In the genomic region with DNA sequence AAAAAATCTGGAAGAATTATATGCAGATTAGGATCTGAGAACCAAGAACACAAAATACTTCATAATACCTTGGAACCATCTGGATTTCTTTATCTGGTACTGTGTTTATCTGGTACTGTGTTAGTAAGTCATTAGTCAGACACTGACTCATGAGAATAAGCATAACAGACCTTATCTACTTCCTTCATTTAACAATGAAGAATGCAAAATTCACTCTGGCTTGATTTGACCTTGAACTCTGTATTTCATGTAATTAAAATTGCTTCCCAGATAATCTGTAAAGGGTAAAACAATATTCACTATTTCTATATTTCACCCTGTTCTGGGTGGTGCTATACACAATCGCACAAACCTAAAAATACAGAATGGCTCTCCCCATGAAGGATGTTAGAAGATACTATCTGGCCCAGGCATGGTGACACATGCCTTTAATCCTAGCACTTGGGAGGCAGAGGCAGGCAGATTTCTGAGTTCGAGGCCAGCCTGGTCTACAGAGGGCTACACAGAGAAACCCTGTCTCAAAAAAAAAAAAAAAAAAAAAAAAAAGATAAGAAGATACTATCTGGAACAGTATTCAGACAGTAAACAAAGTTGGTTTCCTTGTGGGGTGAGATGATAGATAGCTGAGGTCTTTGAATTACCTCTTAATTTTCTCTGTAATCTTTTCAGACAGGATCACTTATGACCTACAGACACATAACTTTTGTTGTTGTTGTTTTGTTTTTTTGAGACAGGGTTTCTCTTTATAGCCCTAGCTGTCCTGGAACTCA, we compare ENCODE assay signal across 9 mouse cellular contexts. TPM values are rescaled to one million over a fixed set of nuclear protein-coding genes. Genes with fewer than 3 reads are reported as not detected.
A peak's percentile ranks its signal among the peaks of the same experiment; 100 is the strongest.
DNase-seq lines count a peak whose midpoint lies in the region; ATAC-seq and TF ChIP-seq lines count a peak whose summit lies in the region.
"Had no signal": no experiment of that assay in that cellular context is flagged by ENCODE, and none has a peak within 500 bp of the region (broad histone marks: within the 10 kb centered on the region; RNA-seq: fewer than 3 reads in every experiment).

No protein-coding gene starts in this region.

- H3K9ac ChIP-seq in kidney, postnatal 0 days (ENCODE audit: low read depth, low read length), result no peak overlapping the region
- no peak overlapping the region for H3K9ac ChIP-seq in embryonic facial prominence, embryonic 12.5 days
- H3K9ac ChIP-seq in neural tube, embryonic 14.5 days (replicated peaks; ENCODE audit: low read depth, low read length), result no peak overlapping the region

- H3K27me3 ChIP-seq in kidney, postnatal 0 days (ENCODE audit: insufficient read depth, low read length), result no peaks in the 10 kb centered on the region
- no peaks in the 10 kb centered on the region for H3K27me3 ChIP-seq in embryonic facial prominence, embryonic 12.5 days
- H3K27me3 ChIP-seq in limb, embryonic 10.5 days (ENCODE audit: low read depth, poor library complexity, severe bottlenecking), result peaks cover 10% of the 10 kb centered on the region
- H3K27me3 ChIP-seq in neural tube, embryonic 14.5 days (ENCODE audit: control insufficient read depth, insufficient read depth, low read length), result no peaks in the 10 kb centered on the region; the same call in 1 of the 2 replicates

- no peak for TF ChIP-seq CTCF in kidney, postnatal 0 days (IDR thresholded peaks at IDR 0.05; ENCODE audit: low read depth)

- no peak for ATAC-seq in kidney, postnatal 0 days (replicated peaks; ENCODE audit: low FRiP score, low read depth)
- ATAC-seq in embryonic facial prominence, embryonic 12.5 days (ENCODE audit: insufficient number of reproducible peaks, insufficient read depth, low FRiP score, low TSS enrichment), result no peak
- ATAC-seq in neural tube, embryonic 14.5 days (ENCODE audit: low read depth), result no peak

- no peak overlapping the region for H3K27ac ChIP-seq in kidney, postnatal 0 days
- H3K27ac ChIP-seq in embryonic facial prominence, embryonic 12.5 days, result no peak overlapping the region
- H3K27ac ChIP-seq in limb, embryonic 10.5 days, result no peak overlapping the region
- no peak overlapping the region for H3K27ac ChIP-seq in neural tube, embryonic 14.5 days (ENCODE audit: low read depth, low read length)

- H3K36me3 ChIP-seq in kidney, postnatal 0 days (ENCODE audit: insufficient read depth, low read length), result peaks cover 20% of the 10 kb centered on the region
- peaks cover 23% of the 10 kb centered on the region for H3K36me3 ChIP-seq in embryonic facial prominence, embryonic 12.5 days
- peaks cover 38% of the 10 kb centered on the region for H3K36me3 ChIP-seq in limb, embryonic 10.5 days
- peaks cover 19% of the 10 kb centered on the region for H3K36me3 ChIP-seq in neural tube, embryonic 14.5 days (ENCODE audit: control insufficient read depth, insufficient read depth, low read length)

- H3K9me3 ChIP-seq in kidney, postnatal 0 days (replicated peaks; ENCODE audit: low read length), result no peaks in the 10 kb centered on the region
- H3K9me3 ChIP-seq in embryonic facial prominence, embryonic 12.5 days, result no peaks in the 10 kb centered on the region
- no peaks in the 10 kb centered on the region for H3K9me3 ChIP-seq in limb, embryonic 10.5 days (replicated peaks)
- H3K9me3 ChIP-seq in neural tube, embryonic 14.5 days (ENCODE audit: control insufficient read depth, low read length), result no peaks in the 10 kb centered on the region

- H3K4me2 ChIP-seq in kidney, postnatal 0 days (ENCODE audit: low read length), result peak overlapping the region; percentile 83
- H3K4me2 ChIP-seq in embryonic facial prominence, embryonic 12.5 days (replicated peaks), result peak overlapping the region; percentile 75
- peak overlapping the region; percentile 73 for H3K4me2 ChIP-seq in neural tube, embryonic 14.5 days (ENCODE audit: low read depth, low read length)

- H3K4me1 ChIP-seq in kidney, postnatal 0 days (replicated peaks; ENCODE audit: insufficient read depth, low read length), result peaks cover 5% of the 10 kb centered on the region; the same call in 1 of the 2 replicates
- H3K4me1 ChIP-seq in embryonic facial prominence, embryonic 12.5 days, result peaks cover 15% of the 10 kb centered on the region
- peaks cover 9% of the 10 kb centered on the region for H3K4me1 ChIP-seq in limb, embryonic 10.5 days
- no peaks in the 10 kb centered on the region for H3K4me1 ChIP-seq in neural tube, embryonic 14.5 days (ENCODE audit: control insufficient read depth, insufficient read depth, low read length)

- no peak for DNase-seq in kidney, postnatal 0 days (ENCODE audit: low spot score)
- DNase-seq in kidney, postnatal 4 days, result no peak
- no peak for DNase-seq in limb, embryonic 10.5 days (ENCODE audit: low spot score)
- DNase-seq in B cell, adult 2 months, result no peak
- no peak for DNase-seq in gastrocnemius, adult 8-10 months (ENCODE audit: low spot score in 2 of 2)
- DNase-seq in layer of hippocampus, postnatal 36 days, result no peak

- H3K4me3 ChIP-seq in kidney, postnatal 0 days (replicated peaks; ENCODE audit: low read depth, low read length), result peak overlapping the region; percentile 85; the same call in 1 of the 2 replicates
- peak overlapping the region; percentile 93 for H3K4me3 ChIP-seq in embryonic facial prominence, embryonic 12.5 days
- H3K4me3 ChIP-seq in limb, embryonic 10.5 days, result peak overlapping the region; percentile 94
- peak overlapping the region; percentile 84 for H3K4me3 ChIP-seq in neural tube, embryonic 14.5 days (ENCODE audit: low read depth, low read length)

- WGBS in kidney, postnatal 0 days, result 91% methylated on average over 2 of the region's 2 CpGs
- 93% methylated on average over 2 of the region's 2 CpGs for WGBS in embryonic facial prominence, embryonic 12.5 days
- 100% methylated on average over 2 of the region's 2 CpGs for WGBS in limb, embryonic 10.5 days
- WGBS in neural tube, embryonic 14.5 days, result 93% methylated on average over 2 of the region's 2 CpGs

RNA-seq across cellular contexts. Expression of gene 2610507B11Rik, which starts 0.9 kb away (rescaled TPM):
- polyA plus RNA-seq in kidney, postnatal 0 days (2015; fragmentation: Nextera tagmentation; extraction: Ambion mirVana), result 96.3 and 98.2 TPM in 2 replicates
- polyA plus RNA-seq in embryonic facial prominence, embryonic 12.5 days (2016; fragmentation: Nextera tagmentation; extraction: Ambion mirVana), result 72.1 and 79.5 TPM in 2 replicates
- 63.6 and 68.9 TPM in 2 replicates for polyA plus RNA-seq in limb, embryonic 10.5 days (2016; fragmentation: Nextera tagmentation; extraction: Ambion mirVana)
- polyA plus RNA-seq in neural tube, embryonic 14.5 days (2014; fragmentation: Nextera tagmentation; extraction: Ambion mirVana), result 63.2 and 73.7 TPM in 2 replicates
- 100 to 1,000 TPM; 211 to 289 (median 233) TPM for total RNA-seq in gastrocnemius, adult 8-10 months (2022)
- total RNA-seq in layer of hippocampus, postnatal 36 days (2021), result 100 to 1,000 TPM; 194 to 217 TPM

RNA-seq across cellular contexts. Expression of gene Supt6, which starts 14.9 kb away (rescaled TPM):
- polyA plus RNA-seq in kidney, postnatal 0 days (2015; fragmentation: Nextera tagmentation; extraction: Ambion mirVana), result 14.4 and 16.8 TPM in 2 replicates
- 36.1 and 37.8 TPM in 2 replicates for polyA plus RNA-seq in embryonic facial prominence, embryonic 12.5 days (2016; fragmentation: Nextera tagmentation; extraction: Ambion mirVana)
- 38.2 and 41.6 TPM in 2 replicates for polyA plus RNA-seq in limb, embryonic 10.5 days (2016; fragmentation: Nextera tagmentation; extraction: Ambion mirVana)
- polyA plus RNA-seq in neural tube, embryonic 14.5 days (2014; fragmentation: Nextera tagmentation; extraction: Ambion mirVana), result 22.3 and 32.0 TPM in 2 replicates
- total RNA-seq in gastrocnemius, adult 8-10 months (2022), result 10 to 100 TPM; 27.8 to 33.0 (median 31.7) TPM
- total RNA-seq in layer of hippocampus, postnatal 36 days (2021), result 100 to 1,000 TPM; 116 to 125 TPM

RNA-seq across cellular contexts. Expression of gene Sdf2, which starts 15.1 kb away (rescaled TPM):
- 104 and 106 TPM in 2 replicates for polyA plus RNA-seq in kidney, postnatal 0 days (2015; fragmentation: Nextera tagmentation; extraction: Ambion mirVana)
- polyA plus RNA-seq in embryonic facial prominence, embryonic 12.5 days (2016; fragmentation: Nextera tagmentation; extraction: Ambion mirVana), result 56.2 and 61.1 TPM in 2 replicates
- polyA plus RNA-seq in limb, embryonic 10.5 days (2016; fragmentation: Nextera tagmentation; extraction: Ambion mirVana), result 40.9 and 43.8 TPM in 2 replicates
- 98.1 and 107 TPM in 2 replicates for polyA plus RNA-seq in neural tube, embryonic 14.5 days (2014; fragmentation: Nextera tagmentation; extraction: Ambion mirVana)
- total RNA-seq in gastrocnemius, adult 8-10 months (2022), result 10 to 100 TPM; 46.6 to 51.5 (median 47.2) TPM
- 10 to 100 TPM; 61.0 to 66.3 TPM for total RNA-seq in layer of hippocampus, postnatal 36 days (2021)

RNA-seq across cellular contexts. Expression of gene BC030499, which starts 30.0 kb away (rescaled TPM):
- polyA plus RNA-seq in kidney, postnatal 0 days (2015; fragmentation: Nextera tagmentation; extraction: Ambion mirVana), result 0.17 TPM in 1 of 2 replicates, not detected in the other
- polyA plus RNA-seq in embryonic facial prominence, embryonic 12.5 days (2016; fragmentation: Nextera tagmentation; extraction: Ambion mirVana), result 0.32 and 0.52 TPM in 2 replicates
- polyA plus RNA-seq in limb, embryonic 10.5 days (2016; fragmentation: Nextera tagmentation; extraction: Ambion mirVana), result 0.31 TPM in 2 replicates
- polyA plus RNA-seq in neural tube, embryonic 14.5 days (2014; fragmentation: Nextera tagmentation; extraction: Ambion mirVana), result 0.08 and 0.30 TPM in 2 replicates
- total RNA-seq in gastrocnemius, adult 8-10 months (2022), result under 1 TPM; 0.13 to 0.49 (median 0.16) TPM
- total RNA-seq in layer of hippocampus, postnatal 36 days (2021), result 1 to 10 TPM; 7.2 to 7.8 TPM
- total RNA-seq: hematopoietic stem cell, adult 5-6 weeks had no signal

RNA-seq across cellular contexts. Expression of gene Spag5, which starts 40.7 kb away (rescaled TPM):
- 12.4 and 14.8 TPM in 2 replicates for polyA plus RNA-seq in kidney, postnatal 0 days (2015; fragmentation: Nextera tagmentation; extraction: Ambion mirVana)
- 49.2 and 50.8 TPM in 2 replicates for polyA plus RNA-seq in embryonic facial prominence, embryonic 12.5 days (2016; fragmentation: Nextera tagmentation; extraction: Ambion mirVana)
- 72.8 and 84.8 TPM in 2 replicates for polyA plus RNA-seq in limb, embryonic 10.5 days (2016; fragmentation: Nextera tagmentation; extraction: Ambion mirVana)
- 3.4 and 3.5 TPM in 2 replicates for polyA plus RNA-seq in neural tube, embryonic 14.5 days (2014; fragmentation: Nextera tagmentation; extraction: Ambion mirVana)
- total RNA-seq in gastrocnemius, adult 8-10 months (2022), result 1 to 10 TPM; 2.2 to 2.8 (median 2.6) TPM
- 10 to 100 TPM in 1 of 2 experiments, 1 to 10 TPM in 1; 6.9 to 10.1 TPM for total RNA-seq in layer of hippocampus, postnatal 36 days (2021)
